Mouse (Mus musculus): Measurements from ENCODE around the gene Ncf1.

The Ncf1 gene

DNA sequence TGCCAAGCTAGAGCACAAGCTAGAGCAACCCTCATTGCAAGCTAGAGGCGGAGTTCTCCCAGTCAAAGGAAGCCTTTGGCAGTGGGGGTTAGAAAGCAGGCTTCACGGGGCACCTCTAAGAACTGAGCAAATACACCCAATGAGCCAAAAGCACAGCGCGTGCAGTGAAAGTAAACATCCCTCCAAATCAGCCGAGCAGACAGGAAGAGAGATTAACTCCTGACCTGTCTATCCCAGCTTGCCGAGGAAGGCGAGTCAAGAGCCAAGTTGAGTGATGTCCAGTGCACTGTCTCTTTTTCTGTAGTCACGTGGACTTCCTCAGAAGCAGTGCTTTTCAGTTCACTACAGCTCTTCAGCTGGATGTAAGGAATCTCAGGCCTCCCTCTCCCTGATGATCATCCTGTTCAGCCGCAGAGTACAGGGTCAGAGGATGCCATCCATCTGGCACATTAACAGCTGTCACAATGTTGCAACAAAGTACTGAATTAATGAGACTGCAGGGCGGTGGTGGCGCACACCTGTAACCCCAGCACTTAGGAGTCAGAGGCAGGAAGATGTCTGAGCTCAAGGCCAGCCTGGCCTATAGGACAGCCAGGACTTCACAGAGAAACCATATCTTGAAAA, 19.4 kb downstream of the Ncf1 start:
- peak; percentile 30 for DNase-seq (ENCODE audit: low spot score)

DNA sequence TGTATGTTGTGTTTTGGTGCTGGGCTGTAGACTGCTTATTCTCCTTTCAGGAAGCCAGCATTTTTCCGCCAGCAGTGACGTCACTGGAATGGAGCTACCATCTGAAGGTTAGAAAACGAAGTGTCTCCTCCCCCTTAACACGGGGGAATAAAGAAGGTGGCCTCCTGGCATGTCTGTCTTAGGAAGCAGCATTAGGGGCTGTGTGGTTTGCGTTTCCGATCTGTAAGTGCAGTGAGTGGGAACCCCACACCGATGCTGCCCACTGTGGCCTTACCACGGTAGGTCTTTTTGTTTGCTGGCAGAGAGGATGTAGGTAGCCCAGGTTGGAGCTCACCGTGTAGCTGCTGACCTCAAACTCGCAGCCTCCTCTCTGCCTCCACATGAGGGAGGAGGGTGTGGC, 22.7 kb downstream of the Ncf1 start:
- DNase-seq (ENCODE audit: low spot score) = no peak

- no peak for DNase-seq (ENCODE audit: low spot score)
These were observed 35.8 kb downstream of the Ncf1 start for GRCm38 (mm10) chr5:134193664-134194063.

DNA sequence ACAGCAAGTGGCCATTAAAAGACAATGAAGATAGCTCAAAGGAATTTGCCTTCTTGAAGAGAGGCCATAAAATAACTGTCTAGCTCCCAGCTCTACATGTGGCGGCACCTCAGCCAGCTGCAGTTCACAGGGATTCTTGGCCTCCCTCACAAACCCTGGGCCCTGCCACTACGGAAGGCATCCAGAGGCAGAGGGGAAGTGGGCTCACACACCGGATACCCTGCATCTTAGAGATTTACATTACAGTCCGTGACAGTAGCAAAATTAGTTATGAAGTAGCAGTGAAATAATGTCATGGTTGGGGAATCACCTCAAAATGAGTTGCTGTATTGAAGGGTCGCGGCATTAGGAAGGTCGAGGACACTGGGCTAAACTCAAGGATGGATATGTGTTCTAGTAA, 40.9 kb downstream of the Ncf1 start:
- peak; percentile 11 for DNase-seq (ENCODE audit: low spot score)

- peak; percentile 71 for DNase-seq (ENCODE audit: low spot score)
These were observed 42.3 kb downstream of the Ncf1 start for GRCm38 (mm10) chr5:134186961-134187731.

- DNase-seq (ENCODE audit: low spot score) = no peak
These were observed 43.4 kb downstream of the Ncf1 start for GRCm38 (mm10) chr5:134186059-134186458.

- DNase-seq (ENCODE audit: low spot score) = peak; percentile 99
These were observed 45.3 kb downstream of the Ncf1 start, which contains the start of gene Gtf2ird2 for GRCm38 (mm10) chr5:134183880-134184808. Gtf2ird2 (plus strand) TSS chr5:134184019.

- peak; percentile 25 for DNase-seq (ENCODE audit: low spot score)
These were observed 46.3 kb downstream of the Ncf1 start for GRCm38 (mm10) chr5:134183162-134183561.

- peak; percentile 6 for DNase-seq (ENCODE audit: low spot score)
These were observed 46.7 kb downstream of the Ncf1 start for GRCm38 (mm10) chr5:134182735-134183134.

- no peak for DNase-seq (ENCODE audit: low spot score)
These were observed 47.3 kb downstream of the Ncf1 start for GRCm38 (mm10) chr5:134182172-134182571.

GRCm38 (mm10) chr5:134179871-134180270, 49.6 kb downstream of the Ncf1 start:
- DNase-seq (ENCODE audit: low spot score) = peak; percentile 94

GRCm38 (mm10) chr5:134178536-134178935, 50.9 kb downstream of the Ncf1 start:
- DNase-seq (ENCODE audit: low spot score) = no peak

DNA sequence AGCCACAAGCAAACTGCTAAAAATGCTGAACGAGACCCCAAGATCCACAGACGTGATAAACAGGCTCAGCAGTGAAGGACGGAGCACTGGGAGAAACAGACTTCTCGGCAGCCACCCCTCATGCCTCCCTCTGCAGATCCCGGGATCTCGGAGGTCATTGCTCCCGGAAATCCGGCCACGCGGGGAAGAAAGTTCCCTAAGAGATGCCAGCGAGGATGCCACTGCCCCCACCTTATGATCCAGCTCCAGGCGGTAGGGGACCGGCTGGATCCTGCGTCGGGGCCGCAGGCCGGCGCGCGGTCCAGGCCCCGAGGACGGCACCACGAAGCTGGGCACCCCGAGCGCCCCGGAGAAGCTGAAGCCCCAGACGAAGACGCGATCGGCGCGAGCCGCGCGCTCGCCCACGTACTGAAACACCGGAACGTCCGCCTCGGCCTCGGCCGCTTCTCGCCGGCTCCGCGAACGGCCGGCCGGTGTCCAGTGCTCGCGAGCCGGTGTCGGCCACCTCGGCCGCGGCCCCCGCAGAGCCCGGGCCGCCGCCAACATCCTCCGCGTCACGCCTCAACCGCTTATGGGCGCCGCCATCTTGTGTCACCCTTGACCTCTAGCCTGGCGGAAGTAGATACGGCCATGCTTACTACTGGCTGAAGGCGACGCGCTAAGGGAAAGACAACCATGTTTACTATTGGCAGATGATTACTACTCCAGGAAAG, 53.1 kb downstream of the Ncf1 start, which contains the start of gene Rcc1l:
TSS of gene Rcc1l (minus strand) at position 606 of the 713 bp plus-strand sequence.
- peak; percentile 94 for DNase-seq (ENCODE audit: low spot score)

- DNase-seq (ENCODE audit: low spot score) = peak; percentile 55
These were observed 53.7 kb downstream of the Ncf1 start for GRCm38 (mm10) chr5:134175696-134176095.

DNA sequence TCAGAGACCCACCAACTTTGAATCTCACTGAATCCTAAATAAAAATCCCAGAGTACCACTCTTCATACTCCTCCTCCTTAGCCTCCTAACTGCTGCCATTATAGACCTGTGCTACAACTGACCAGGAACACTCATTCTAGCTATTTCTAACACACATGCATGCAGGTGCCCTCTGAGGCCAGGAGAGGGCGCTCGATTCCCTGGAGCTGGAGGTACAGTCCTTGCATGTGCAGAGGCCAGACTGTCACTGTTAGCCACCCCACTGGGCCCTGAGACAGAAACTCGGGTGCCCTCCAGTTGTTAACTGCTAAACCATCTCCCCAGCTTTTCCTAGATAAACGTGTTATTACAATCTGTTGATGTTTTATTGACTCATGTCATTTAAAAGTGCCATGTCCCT, 56.2 kb downstream of the Ncf1 start:
- DNase-seq (ENCODE audit: low spot score) = peak; percentile 70

DNA sequence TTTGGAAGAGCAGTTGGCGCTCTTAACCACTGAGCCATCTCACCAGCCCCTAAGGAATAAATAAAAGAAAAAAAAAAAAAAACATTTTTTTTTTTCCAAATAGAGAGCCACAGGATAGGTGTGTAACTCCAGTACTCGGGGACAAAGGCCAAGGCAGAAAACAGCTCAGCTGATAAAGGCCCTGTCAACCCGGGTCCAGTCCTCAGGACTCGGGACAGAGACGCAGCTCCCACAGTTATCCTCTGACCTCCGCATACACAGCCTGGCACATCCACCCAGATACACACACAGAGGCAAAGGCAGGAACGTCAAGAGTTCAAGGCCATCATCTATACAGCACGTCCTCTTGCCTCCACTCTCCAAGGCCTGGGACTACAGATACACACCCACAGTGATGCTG, 59.3 kb downstream of the Ncf1 start:
- no peak for DNase-seq (ENCODE audit: low spot score)

Measured in embryo, embryonic 10.5 days (tissue).